Mouse (Mus musculus): ENCODE data around the gene Gm20388. TPM values are rescaled to one million over a fixed set of nuclear protein-coding genes. Genes with fewer than 3 reads are reported as not detected.

The Gm20388 gene
- polyA plus RNA-seq, 2 experiments, result 8.5 TPM; not detected in 1

DNA sequence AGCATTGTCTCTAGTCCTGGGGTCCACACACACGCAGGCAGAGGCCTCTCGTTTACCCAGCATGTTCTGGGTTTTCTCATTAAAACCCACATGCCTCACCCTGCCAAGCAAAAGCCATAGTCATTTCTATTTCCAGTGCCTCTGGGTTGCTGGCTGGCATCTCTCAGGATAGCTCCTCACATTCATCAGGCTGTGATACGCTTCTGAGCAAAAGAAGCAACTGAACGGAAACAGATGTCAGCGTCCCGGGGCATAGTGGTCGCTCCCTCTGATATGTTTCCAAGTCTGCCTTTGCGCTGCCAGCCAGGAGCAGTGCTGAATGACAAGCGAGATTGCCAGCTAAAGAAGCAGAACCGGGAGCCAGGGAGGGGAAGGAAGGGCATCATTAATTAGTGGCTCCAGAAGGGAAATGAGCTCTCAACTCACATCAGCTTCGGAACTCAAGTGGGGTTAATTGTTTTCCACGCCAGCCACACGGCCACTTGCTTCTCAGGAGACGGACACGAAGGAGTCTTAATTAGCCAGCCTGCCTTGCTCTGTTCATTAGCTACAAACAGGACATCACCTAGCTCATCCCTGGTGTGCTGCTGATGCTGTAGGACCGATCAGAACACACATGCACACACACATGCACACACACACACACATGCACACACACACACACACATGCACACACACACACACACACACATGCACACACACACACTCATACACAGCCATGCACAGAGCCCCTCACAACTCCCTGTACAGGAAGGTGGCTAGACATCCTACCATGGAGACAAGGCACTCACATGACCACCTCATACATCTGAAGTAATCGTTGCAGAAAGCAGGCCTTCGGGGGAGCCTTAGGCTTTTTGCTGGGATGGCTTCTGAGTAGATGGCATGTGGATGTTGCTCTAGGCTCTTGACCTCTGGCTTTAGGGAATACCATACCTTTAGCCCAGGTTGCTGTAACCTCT, 4160.0 kb downstream of the Gm20388 start:
- Histone ChIP-seq H3K27ac (no peak overlapping the region), H3K36me3 (replicated peaks; ENCODE audit: control insufficient read depth, insufficient read depth, low read depth) (no peaks in the 10 kb centered on the region), H3K4me3 (ENCODE audit: insufficient read depth in 1 of 2, low read depth in 2 of 2, low read length in 2 of 2) (no peak overlapping the region), H3K27me3 (ENCODE audit: control insufficient read depth, insufficient read depth, low read length) (no peaks in the 10 kb centered on the region), H3K4me2 (ENCODE audit: low read depth) (no peak overlapping the region), H3K9me3 (ENCODE audit: control insufficient read depth, low read length) (no peaks in the 10 kb centered on the region), H3K9ac (replicated peaks) (no peak overlapping the region), H3K4me1 (replicated peaks; ENCODE audit: control insufficient read depth in 2 of 2, insufficient read depth in 2 of 2, low read length in 1 of 2) (no peaks in the 10 kb centered on the region; a peak in 1 of 4 replicates)
- DNase-seq (ENCODE audit: low read depth in 3 of 3, low spot score in 3 of 3) (no peak), ATAC-seq (ENCODE audit: insufficient read depth) (no peak)
- TF ChIP-seq EP300 (IDR thresholded peaks at IDR 0.05; ENCODE audit: low read depth) (no peak), CTCF (IDR thresholded peaks at IDR 0.05; ENCODE audit: low read depth) (no peak)
- WGBS (ENCODE audit: insufficient replicate concordance), result 41% methylated on average over 18 of the region's 18 CpGs

DNA sequence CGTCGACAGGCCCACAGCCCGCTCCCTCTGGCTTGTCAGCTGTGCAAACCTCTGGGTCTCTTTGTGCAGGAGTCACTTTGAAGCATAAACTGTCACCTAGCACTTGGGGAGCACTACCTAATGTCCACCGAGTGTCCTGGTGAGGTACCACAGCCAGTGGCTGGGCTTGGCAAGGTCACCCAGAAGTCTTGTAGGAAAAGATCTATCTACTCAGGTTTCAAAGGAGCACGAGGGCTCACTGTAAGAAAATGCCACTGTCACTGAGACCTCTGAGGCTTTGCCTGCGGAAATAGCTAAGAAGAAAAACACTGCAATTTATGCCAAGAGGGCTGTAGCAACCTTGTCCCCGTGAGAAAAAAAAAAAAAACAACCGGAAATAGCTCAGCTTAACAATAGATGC, 4165.3 kb downstream of the Gm20388 start:
- H3K4me2 ChIP-seq (ENCODE audit: low read depth), result no peak overlapping the region

GRCm38 (mm10) chr8:124076416-124076815, 4165.8 kb downstream of the Gm20388 start:
- ATAC-seq (ENCODE audit: insufficient read depth), result no peak
- Histone ChIP-seq H3K27ac (no peak overlapping the region), H3K9ac (replicated peaks) (no peak overlapping the region)

More for the DNA sequence above, 4165.3 kb downstream of the Gm20388 start:
- Histone ChIP-seq H3K36me3 (replicated peaks; ENCODE audit: control insufficient read depth, insufficient read depth, low read depth) (no peaks in the 10 kb centered on the region), H3K27me3 (ENCODE audit: control insufficient read depth, insufficient read depth, low read length) (no peaks in the 10 kb centered on the region), H3K9me3 (ENCODE audit: control insufficient read depth, low read length) (no peaks in the 10 kb centered on the region), H3K4me3 (ENCODE audit: insufficient read depth in 1 of 2, low read depth in 2 of 2, low read length in 2 of 2) (no peak overlapping the region), H3K4me1 (replicated peaks; ENCODE audit: control insufficient read depth in 2 of 2, insufficient read depth in 2 of 2, low read length in 1 of 2) (peaks cover 19 to 22% of the 10 kb centered on the region in 2 experiments), H3K9ac (replicated peaks) (no peak overlapping the region), H3K27ac (no peak overlapping the region)
- no peak for DNase-seq (ENCODE audit: low read depth in 3 of 3, low spot score in 3 of 3)
- 71% methylated on average over 8 of the region's 8 CpGs for WGBS (ENCODE audit: insufficient replicate concordance)
- no peak for TF ChIP-seq CTCF (IDR thresholded peaks at IDR 0.05; ENCODE audit: low read depth)
- TF ChIP-seq EP300 (IDR thresholded peaks at IDR 0.05; ENCODE audit: low read depth), result no peak
- ATAC-seq (ENCODE audit: insufficient read depth), result no peak

GRCm38 (mm10) chr8:124077377-124077776, 4166.7 kb downstream of the Gm20388 start:
- no peaks in the 10 kb centered on the region for H3K36me3 ChIP-seq (replicated peaks; ENCODE audit: control insufficient read depth, insufficient read depth, low read depth)
- no peak overlapping the region for H3K4me3 ChIP-seq (ENCODE audit: insufficient read depth in 1 of 2, low read depth in 2 of 2, low read length in 2 of 2)
- no peaks in the 10 kb centered on the region for H3K27me3 ChIP-seq (ENCODE audit: control insufficient read depth, insufficient read depth, low read length)
- peak overlapping the region; percentile 67 for H3K27ac ChIP-seq
- ATAC-seq (ENCODE audit: insufficient read depth) (peak; percentile 93), DNase-seq (ENCODE audit: low read depth in 3 of 3, low spot score in 3 of 3) (peak; percentile 52 to 64 (median 60))
- H3K4me2 ChIP-seq (ENCODE audit: low read depth), result peak overlapping the region; percentile 41
- H3K4me1 ChIP-seq (replicated peaks; ENCODE audit: control insufficient read depth in 2 of 2, insufficient read depth in 2 of 2, low read length in 1 of 2), result peaks cover 19 to 22% of the 10 kb centered on the region in 2 experiments
- TF ChIP-seq CTCF (IDR thresholded peaks at IDR 0.05; ENCODE audit: low read depth) (no peak), EP300 (IDR thresholded peaks at IDR 0.05; ENCODE audit: low read depth) (peak; percentile 85)
- no peaks in the 10 kb centered on the region for H3K9me3 ChIP-seq (ENCODE audit: control insufficient read depth, low read length)
- H3K9ac ChIP-seq (replicated peaks), result no peak overlapping the region
- 10% methylated on average over 8 of the region's 8 CpGs for WGBS (ENCODE audit: insufficient replicate concordance)

More at GRCm38 (mm10) chr8:124076416-124076815, 4165.8 kb downstream of the Gm20388 start:
- peaks cover 19 to 22% of the 10 kb centered on the region in 2 experiments for H3K4me1 ChIP-seq (replicated peaks; ENCODE audit: control insufficient read depth in 2 of 2, insufficient read depth in 2 of 2, low read length in 1 of 2)
- H3K36me3 ChIP-seq (replicated peaks; ENCODE audit: control insufficient read depth, insufficient read depth, low read depth), result no peaks in the 10 kb centered on the region
- 52% methylated on average over 3 of the region's 3 CpGs for WGBS (ENCODE audit: insufficient replicate concordance)
- H3K4me2 ChIP-seq (ENCODE audit: low read depth), result no peak overlapping the region
- H3K27me3 ChIP-seq (ENCODE audit: control insufficient read depth, insufficient read depth, low read length), result no peaks in the 10 kb centered on the region
- TF ChIP-seq EP300 (IDR thresholded peaks at IDR 0.05; ENCODE audit: low read depth) (no peak), CTCF (IDR thresholded peaks at IDR 0.05; ENCODE audit: low read depth) (no peak)
- no peak for DNase-seq (ENCODE audit: low read depth in 3 of 3, low spot score in 3 of 3)
- H3K4me3 ChIP-seq (ENCODE audit: insufficient read depth in 1 of 2, low read depth in 2 of 2, low read length in 2 of 2), result no peak overlapping the region
- no peaks in the 10 kb centered on the region for H3K9me3 ChIP-seq (ENCODE audit: control insufficient read depth, low read length)

DNA sequence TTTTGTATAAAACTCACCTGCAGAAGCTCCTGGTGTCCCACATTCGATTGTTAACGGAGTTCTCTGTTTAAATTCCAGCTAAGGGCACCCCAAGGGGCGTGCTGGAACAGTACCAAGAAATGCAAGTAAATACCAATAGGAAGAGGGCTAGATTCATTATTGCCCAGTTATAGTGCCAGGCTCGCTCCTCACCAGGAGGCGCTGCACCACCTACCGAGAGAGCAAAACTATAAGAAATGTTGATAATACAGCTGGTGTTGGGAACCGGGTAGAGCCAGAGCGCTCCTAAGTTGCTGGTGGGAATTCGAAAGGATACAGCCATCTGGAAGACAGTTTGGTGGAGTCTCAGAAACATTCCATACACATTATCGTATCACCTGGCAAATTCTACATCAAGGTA, 4167.4 kb downstream of the Gm20388 start:
- peak; percentile 50 for TF ChIP-seq CTCF (IDR thresholded peaks at IDR 0.05; ENCODE audit: low read depth)
- TF ChIP-seq EP300 (IDR thresholded peaks at IDR 0.05; ENCODE audit: low read depth), result no peak
- DNase-seq (ENCODE audit: low read depth in 3 of 3, low spot score in 3 of 3), result no peak
- H3K36me3 ChIP-seq (replicated peaks; ENCODE audit: control insufficient read depth, insufficient read depth, low read depth), result no peaks in the 10 kb centered on the region
- peak; percentile 34; the same call in 1 of the 2 replicates for ATAC-seq (ENCODE audit: insufficient read depth)
- peak overlapping the region; percentile 41 for H3K4me2 ChIP-seq (ENCODE audit: low read depth)
- H3K9ac ChIP-seq (replicated peaks), result no peak overlapping the region
- no peak overlapping the region for H3K4me3 ChIP-seq (ENCODE audit: insufficient read depth in 1 of 2, low read depth in 2 of 2, low read length in 2 of 2)
- 71% methylated on average over 10 of the region's 10 CpGs for WGBS (ENCODE audit: insufficient replicate concordance)
- no peaks in the 10 kb centered on the region for H3K27me3 ChIP-seq (ENCODE audit: control insufficient read depth, insufficient read depth, low read length)
- H3K9me3 ChIP-seq (ENCODE audit: control insufficient read depth, low read length), result no peaks in the 10 kb centered on the region
- H3K4me1 ChIP-seq (replicated peaks; ENCODE audit: control insufficient read depth in 2 of 2, insufficient read depth in 2 of 2, low read length in 1 of 2), result peaks cover 19 to 22% of the 10 kb centered on the region in 2 experiments
- H3K27ac ChIP-seq, result no peak overlapping the region

Measured in liver, embryonic 14.5 days (tissue).